Mouse (Mus musculus) CD4-positive, CD25-positive, alpha-beta regulatory T cell, adult 4 months (primary cell): ENCODE measurements around the gene Bbs9. TPM values are rescaled to one million over a fixed set of nuclear protein-coding genes. Genes with fewer than 3 reads are reported as not detected.
"Not testable (repeated sequence)": the region's sequence is repeated elsewhere in the genome, so short reads cannot be mapped to it uniquely, and the experiment has no call there.

ENCODE experiments used
- ATAC-seq: one replicate; pipeline ENCODE4 v1.8.0; 2017
- polyA plus RNA-seq, 2 experiments: library from polyadenylated mRNA; unstranded; fragments of 100-300 nt; shearing (Covaris generic); gene quantifications; one replicate each; pipeline ENCODE4 v1.2.1; 2017

The Bbs9 gene
- polyA plus RNA-seq: 10 to 100 TPM; 16.7 to 17.4 TPM

GRCm38 (mm10) chr9:22475424-22475868, at the start of gene Bbs9:
Gene Bbs9 (plus strand): TSS chr9:22475715.
- peak; percentile 98 for ATAC-seq

GRCm38 (mm10) chr9:22428028-22428665, 47.4 kb upstream of the Bbs9 start:
- no peak for ATAC-seq

- ATAC-seq: no peak
Observed at GRCm38 (mm10) chr9:22428666-22429410, 46.7 kb upstream of the Bbs9 start.

- ATAC-seq: peak; percentile 58
Observed at GRCm38 (mm10) chr9:22429533-22430241, 45.8 kb upstream of the Bbs9 start.

DNA sequence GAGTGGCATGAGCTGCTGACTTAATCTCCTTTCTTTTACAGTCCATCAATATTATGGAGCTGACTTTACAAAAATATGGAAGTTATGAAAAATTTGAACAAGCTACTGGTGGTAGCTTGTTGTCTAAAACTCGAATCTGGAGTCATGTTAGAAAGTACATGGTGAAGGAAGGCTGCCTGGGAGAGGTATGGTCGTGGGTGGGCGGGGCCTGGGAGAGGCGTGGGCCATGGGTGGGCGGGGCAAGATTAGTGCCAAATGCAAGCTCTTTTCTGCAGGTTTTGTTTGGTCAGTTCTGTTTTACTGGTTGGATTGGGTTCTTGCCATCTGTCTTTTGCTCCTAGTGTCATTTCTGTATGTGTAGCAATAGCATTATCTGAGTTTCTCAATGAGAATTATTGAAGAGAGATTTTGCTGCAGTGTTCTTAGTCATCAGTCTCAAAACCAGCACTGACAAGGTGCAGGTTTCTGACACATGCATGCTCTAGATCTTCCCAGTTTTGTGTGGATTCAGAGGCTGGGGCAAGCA, 45.1 kb upstream of the Bbs9 start:
- ATAC-seq: no peak

- no peak for ATAC-seq
Observed at GRCm38 (mm10) chr9:22433221-22433620, 42.3 kb upstream of the Bbs9 start.

DNA sequence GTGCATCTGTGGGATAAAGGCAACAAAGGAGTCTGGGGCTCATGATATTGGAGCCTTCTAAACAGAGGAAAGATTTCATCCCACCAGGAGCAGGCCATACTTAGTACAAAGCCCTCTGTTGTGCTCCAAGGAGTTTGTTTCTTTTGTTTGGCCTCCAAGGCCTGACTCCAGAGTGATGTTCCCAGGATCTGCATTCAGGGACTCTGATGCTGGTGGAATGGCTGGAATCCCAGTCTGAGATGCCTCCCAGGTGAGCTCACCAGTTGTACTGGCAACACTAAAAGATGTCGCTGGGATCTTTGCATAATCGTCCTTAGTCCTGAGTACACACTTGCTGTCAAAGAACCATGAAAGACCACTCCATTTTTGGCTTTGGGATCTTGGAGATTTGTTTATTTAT, 41.4 kb upstream of the Bbs9 start:
- ATAC-seq: no peak

- no peak for ATAC-seq
Observed at GRCm38 (mm10) chr9:22438826-22439225, 36.7 kb upstream of the Bbs9 start.

DNA sequence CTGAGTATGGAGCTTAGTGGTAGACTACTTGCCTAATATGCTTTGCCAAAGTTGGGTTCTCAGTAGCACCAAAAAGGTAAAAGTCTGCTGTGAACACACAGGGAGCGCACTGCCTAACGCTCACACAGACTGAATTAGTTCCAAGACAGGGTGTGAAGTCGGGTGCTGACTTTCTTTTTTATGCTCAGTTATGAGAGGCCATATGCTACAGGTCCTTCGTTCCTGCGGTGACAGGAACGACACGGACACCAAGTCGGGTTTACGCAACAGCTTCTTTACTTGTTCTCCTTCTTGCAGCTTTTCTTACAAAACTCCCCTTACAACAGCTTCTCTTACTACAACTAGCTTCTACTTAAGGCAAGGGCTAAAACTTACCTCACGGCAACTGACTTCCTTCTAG, 32.4 kb upstream of the Bbs9 start:
- no peak for ATAC-seq

- no peak for ATAC-seq
Observed at GRCm38 (mm10) chr9:22445123-22445522, 30.4 kb upstream of the Bbs9 start.

GRCm38 (mm10) chr9:22447213-22447612, 28.3 kb upstream of the Bbs9 start:
- ATAC-seq: no peak

GRCm38 (mm10) chr9:22448420-22448819, 27.1 kb upstream of the Bbs9 start:
- no peak for ATAC-seq

GRCm38 (mm10) chr9:22449209-22449608, 26.3 kb upstream of the Bbs9 start:
- ATAC-seq: no peak

GRCm38 (mm10) chr9:22452697-22453096, 22.8 kb upstream of the Bbs9 start:
- no peak for ATAC-seq

GRCm38 (mm10) chr9:22453501-22453924, 22.0 kb upstream of the Bbs9 start:
- ATAC-seq: no peak

GRCm38 (mm10) chr9:22453990-22454389, 21.5 kb upstream of the Bbs9 start, which contains the start of gene Gm17545:
Gene Gm17545 (plus strand): TSS chr9:22454290.
- not testable (repeated sequence) for ATAC-seq

- no peak for ATAC-seq
Observed at GRCm38 (mm10) chr9:22455041-22455440, 20.5 kb upstream of the Bbs9 start.

GRCm38 (mm10) chr9:22457142-22457835, 18.2 kb upstream of the Bbs9 start:
- no peak for ATAC-seq

- no peak for ATAC-seq
Observed at GRCm38 (mm10) chr9:22461946-22462345, 13.6 kb upstream of the Bbs9 start.

GRCm38 (mm10) chr9:22466212-22466611, 9.3 kb upstream of the Bbs9 start:
- no peak for ATAC-seq

GRCm38 (mm10) chr9:22467371-22468169, 7.9 kb upstream of the Bbs9 start:
- ATAC-seq: peak; percentile 52
